Mouse (Mus musculus) olfactory bulb, adult 2 months (tissue): Measurements from ENCODE around the gene Sez6l. TPM values are rescaled to one million over a fixed set of nuclear protein-coding genes. Genes with fewer than 3 reads are reported as not detected.

ENCODE experiments used
- H3K27ac ChIP-seq: fragments of 200-500 bp; 2 replicates; pipeline ENCODE4 v1.5.1; 2012; ENCODE audit warnings: low read depth, low read length; ENCODE audit not compliant: insufficient read depth
- H3K4me1 ChIP-seq: fragments of 200-500 bp; 2 replicates; pipeline ENCODE4 v1.6.1; 2012; ENCODE audit warnings: low read length; ENCODE audit not compliant: control insufficient read depth, insufficient read depth
- H3K4me3 ChIP-seq: fragments of 200-500 bp; 2 replicates; pipeline ENCODE4 v1.5.1; 2012; ENCODE audit warnings: mild to moderate bottlenecking, low read depth, low read length, moderate library complexity; ENCODE audit not compliant: insufficient read depth
- CTCF ChIP-seq: fragments of 200-500 bp; IDR thresholded peaks from 2 replicates; pipeline ENCODE4 v1.5.1; 2012; ENCODE audit warnings: low read depth, mild to moderate bottlenecking, low read length, moderate library complexity; ENCODE audit not compliant: insufficient read depth
- POLR2A ChIP-seq: fragments of 200-500 bp; IDR thresholded peaks from 2 replicates; pipeline ENCODE4 v1.6.1; 2012; ENCODE audit warnings: mild to moderate bottlenecking, low read depth, low read length, moderate library complexity; ENCODE audit not compliant: insufficient read depth
- WGBS: fragments of 180-500 bp; shearing (Covaris S2); methylation state at CpG from one replicate; pipeline ENCODE4 v1.1.7; 2018; 5-methylcytosine and 5-hydroxymethylcytosine counted together
- polyA plus RNA-seq: library from polyadenylated mRNA; stranded (reverse); fragments of >200 nt; gene quantifications from 2 replicates; pipeline ENCODE4 v1.2.4, GENCODE M21; 2012; ENCODE audit warnings: low replicate concordance; ENCODE audit not compliant: missing spikeins, insufficient read depth, insufficient read length

The Sez6l gene
- polyA plus RNA-seq, 1 experiment = not detected

DNA sequence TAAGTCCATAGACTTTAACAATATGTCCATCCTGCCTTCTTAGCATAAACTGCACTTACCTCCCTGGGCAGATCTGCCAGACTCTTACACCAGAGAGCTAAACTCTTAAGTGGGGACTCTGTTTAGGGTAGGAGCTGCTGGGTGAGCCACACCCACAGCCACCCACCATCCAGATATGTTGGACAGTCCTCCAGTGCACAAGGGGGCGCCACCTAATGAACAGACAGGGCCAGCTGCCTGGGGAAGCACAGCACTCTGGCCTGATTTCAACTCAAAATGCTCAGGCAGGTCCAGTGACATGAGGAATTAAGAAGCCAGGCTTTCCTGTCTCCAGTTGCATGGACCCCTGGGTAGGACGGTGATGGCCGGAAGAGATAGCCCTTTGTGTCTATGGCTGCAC lies 60.5 kb downstream of the Sez6l start:
- Histone ChIP-seq H3K4me1 (peaks cover 53% of the 10 kb centered on the region), H3K4me3 (no peak overlapping the region), H3K27ac (no peak overlapping the region)
- TF ChIP-seq POLR2A (no peak), CTCF (peak; percentile 24; the same call in 1 of the 2 replicates)
- 96% methylated on average over 3 of the region's 3 CpGs for WGBS

DNA sequence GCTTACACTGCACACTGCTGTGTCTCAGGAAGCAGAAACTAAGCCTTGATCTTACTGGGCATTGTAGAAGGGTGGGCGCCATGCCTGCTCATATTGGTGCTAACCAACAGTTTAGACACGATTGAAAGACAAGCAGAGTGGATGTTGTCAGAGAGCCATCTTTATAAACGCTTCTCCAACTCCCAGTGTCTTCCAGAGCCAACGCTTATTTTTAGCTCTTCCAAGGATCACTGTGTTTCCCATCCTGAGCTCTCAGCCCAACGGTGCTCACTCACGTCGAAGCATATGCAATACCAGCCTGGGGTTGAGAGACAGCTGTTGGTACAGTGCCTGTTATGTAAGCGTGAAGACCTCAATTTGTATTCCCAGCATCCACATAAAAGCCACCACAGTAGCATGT lies 66.6 kb downstream of the Sez6l start:
- H3K4me3 ChIP-seq = no peak overlapping the region
- peaks cover 26% of the 10 kb centered on the region for H3K4me1 ChIP-seq
- TF ChIP-seq CTCF (no peak), POLR2A (no peak)
- peak overlapping the region; percentile 39 for H3K27ac ChIP-seq
- 32% methylated on average over 8 of the region's 8 CpGs for WGBS

DNA sequence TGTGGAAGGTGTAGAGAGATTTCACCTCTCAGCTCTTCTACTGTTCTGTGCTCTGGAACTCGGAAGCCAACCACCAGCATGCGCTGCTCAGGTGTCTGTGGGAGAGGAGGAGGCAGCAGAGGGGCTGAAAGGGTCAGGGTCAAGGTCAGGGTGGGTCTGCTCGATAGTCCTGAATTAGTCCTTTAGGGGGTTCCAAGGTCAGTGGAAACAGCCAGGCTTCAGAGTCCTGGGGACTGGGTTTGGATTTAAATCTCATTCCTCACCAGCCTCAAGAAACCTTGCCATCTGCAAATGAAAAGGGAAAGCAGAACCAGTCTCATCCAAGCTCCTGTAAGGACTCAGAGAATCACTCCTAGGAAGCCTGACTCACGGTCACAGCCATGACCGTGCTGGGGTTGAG lies 67.1 kb downstream of the Sez6l start:
- Histone ChIP-seq H3K27ac (peak overlapping the region; percentile 39), H3K4me1 (peaks cover 27% of the 10 kb centered on the region), H3K4me3 (no peak overlapping the region)
- TF ChIP-seq POLR2A = no peak
- WGBS = 65% methylated on average over 5 of the region's 5 CpGs

DNA sequence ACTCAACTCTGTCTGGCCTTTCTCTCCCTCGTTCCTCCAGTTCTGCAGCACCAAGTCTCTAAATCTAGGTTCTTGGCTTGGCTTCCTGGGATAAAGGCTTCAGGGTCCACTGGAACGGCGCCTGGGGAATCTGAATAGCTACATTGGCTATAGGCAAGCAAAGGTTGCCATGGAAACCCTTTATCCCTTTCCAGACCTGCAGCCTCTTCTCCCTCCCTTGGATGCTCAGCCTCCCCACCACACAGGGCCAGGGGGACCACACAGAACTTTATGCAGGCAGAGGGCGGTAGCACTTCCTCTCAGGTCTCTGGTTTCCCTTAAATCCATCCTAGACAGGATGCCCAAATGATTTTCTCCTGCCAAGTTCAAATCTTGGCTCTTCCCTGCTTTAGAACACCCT lies 71.4 kb downstream of the Sez6l start:
- Histone ChIP-seq H3K27ac (no peak overlapping the region), H3K4me3 (no peak overlapping the region), H3K4me1 (peaks cover 29% of the 10 kb centered on the region)
- WGBS = 40% methylated on average over 4 of the region's 4 CpGs
- no peak for TF ChIP-seq CTCF
- TF ChIP-seq POLR2A = no peak

DNA sequence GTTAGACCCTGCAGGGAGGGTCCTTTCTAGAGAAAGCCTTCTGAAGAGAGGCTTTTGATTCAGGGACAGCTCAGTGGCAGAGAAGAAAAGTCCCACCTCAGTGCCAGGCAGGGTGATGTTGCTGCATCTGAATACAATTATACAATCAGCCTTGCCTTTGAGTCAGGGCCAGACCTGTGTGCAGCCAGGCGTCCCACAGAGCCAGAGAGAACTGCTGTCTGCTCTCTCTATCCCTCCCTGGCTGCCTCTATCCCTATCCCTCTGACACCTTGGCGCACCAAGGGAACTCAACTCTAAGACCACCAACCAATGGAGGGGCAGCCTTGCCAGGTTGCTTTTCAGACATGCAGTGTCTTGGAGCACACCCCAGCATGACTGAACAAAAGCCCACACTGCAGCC lies 75.6 kb downstream of the Sez6l start:
- 52% methylated on average over 2 of the region's 2 CpGs for WGBS
- TF ChIP-seq CTCF (no peak), POLR2A (no peak)
- Histone ChIP-seq H3K4me1 (peaks cover 24% of the 10 kb centered on the region), H3K4me3 (no peak overlapping the region), H3K27ac (no peak overlapping the region)

DNA sequence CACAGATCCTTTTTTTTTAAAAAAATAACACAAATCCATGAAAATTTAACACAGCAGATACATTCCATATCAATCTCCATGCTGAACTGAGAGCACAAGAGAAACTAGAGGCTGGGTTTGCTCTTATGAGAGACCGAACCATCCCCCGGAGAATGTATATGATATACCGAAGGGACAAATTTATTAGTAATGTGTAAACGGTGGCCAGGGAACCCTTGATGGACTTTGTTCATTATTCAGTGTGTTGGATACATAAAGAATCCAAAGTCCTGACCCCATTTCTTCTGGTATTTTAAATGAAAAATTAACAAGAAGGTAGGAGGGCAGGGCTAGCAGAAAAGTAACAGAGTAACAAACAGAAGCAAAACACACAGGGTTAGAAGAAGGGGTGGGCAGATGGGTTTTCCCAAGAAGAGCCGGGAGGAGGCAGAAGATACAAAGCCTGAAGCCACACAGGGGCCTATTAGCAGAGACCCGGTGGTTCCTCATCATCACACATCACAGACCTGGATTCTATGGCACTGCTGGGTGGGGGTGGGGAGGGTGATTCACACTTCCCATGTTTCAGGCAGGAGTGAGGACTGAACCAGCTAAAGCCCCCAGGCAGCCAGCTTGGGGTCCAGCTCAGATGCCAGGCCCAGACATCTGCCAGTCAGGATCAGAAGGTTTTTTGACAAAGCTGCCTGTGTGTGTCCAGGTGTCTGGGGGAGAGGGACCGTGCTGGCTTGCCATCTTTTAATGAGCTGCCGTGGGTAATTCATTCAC lies 76.9 kb downstream of the Sez6l start:
- no peak overlapping the region for H3K4me3 ChIP-seq

DNA sequence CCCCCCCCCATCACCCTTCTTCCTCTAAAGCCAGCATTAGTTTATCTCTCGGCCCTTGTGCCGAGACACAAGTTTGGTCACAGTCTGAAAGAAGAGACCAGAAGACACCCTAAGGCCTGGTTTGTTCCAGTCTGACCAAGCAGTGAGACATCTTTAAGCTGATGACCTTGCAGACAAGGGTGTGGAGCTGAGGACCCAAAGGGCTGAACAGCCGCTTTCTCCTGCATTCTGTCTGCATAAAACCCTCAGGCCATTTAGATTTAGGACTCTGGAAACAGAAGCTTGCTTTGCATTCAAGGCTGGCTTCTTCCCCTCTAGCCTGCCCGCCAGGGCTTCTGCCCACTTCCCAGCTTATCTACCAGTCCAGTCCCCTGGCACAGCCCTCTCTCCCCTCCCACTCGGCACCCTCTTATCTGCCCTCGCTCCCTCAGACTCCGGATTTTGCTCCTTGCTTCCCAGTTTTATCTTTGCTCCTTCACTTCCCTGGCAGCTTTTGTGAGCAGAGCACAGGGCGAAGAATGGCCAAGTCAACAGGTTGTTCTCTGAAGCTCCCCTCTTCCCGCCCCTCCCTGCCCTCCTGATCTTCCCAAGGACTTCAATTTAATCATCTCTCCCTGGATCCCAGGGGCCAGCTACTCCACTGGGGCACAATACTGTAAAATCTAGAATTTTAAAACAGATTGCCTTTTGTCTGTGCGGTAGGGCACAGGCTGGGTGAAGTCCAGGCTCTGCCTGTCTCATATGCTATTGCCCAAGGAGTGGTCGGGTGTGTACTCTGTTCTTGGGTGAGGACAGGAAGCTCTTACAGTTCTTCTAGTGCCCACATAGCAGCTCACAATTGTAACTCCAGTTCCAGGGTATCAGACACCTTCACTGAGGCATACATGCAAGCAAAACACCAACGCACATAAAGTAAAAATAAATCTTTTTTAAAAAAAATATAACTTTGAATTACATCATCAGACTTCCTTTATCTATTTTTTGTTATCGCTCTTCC lies 77.8 kb downstream of the Sez6l start:
- H3K4me3 ChIP-seq = no peak overlapping the region
- 79% methylated on average over 13 of the region's 13 CpGs for WGBS
- TF ChIP-seq POLR2A = no peak
- TF ChIP-seq CTCF = no peak
- H3K4me1 ChIP-seq = peaks cover 24% of the 10 kb centered on the region
- no peak overlapping the region for H3K27ac ChIP-seq

More for the DNA sequence above, 76.9 kb downstream of the Sez6l start:
- no peak overlapping the region for H3K27ac ChIP-seq
- peaks cover 19% of the 10 kb centered on the region for H3K4me1 ChIP-seq
- WGBS = 55% methylated on average over 8 of the region's 8 CpGs
- TF ChIP-seq POLR2A (no peak), CTCF (no peak)

DNA sequence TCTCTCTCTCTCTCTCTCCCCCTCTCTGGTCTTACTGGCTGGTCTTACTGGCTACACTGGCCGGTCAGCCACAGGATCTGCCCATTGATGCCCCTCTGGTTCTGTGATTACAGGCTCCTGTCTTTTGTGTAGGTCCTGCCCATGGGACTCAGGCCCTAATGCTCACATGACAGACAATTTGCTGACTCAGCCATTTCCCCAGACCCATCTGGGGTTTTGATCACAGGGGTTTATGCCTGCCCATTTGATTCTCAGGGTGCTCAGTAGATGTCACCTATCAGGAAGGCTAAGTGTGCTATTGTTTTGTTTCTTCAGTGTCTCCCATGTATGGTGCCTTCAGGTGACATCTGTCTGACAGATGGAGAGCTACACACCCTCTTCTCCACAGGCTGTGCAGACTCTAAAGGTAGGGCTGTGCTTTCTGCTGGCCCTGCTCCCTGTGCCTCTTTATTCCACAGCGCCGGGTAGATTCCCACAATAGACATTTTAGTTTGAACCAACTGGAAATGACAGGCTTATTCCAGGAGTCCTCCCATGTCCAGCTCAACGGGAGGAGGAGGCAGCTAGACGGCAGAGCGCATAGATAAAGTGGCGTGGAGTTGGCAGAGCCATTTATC lies 80.1 kb downstream of the Sez6l start:
- TF ChIP-seq POLR2A (no peak), CTCF (no peak)
- 68% methylated on average over 7 of the region's 7 CpGs for WGBS
- no peak overlapping the region for H3K4me3 ChIP-seq
- peaks cover 36% of the 10 kb centered on the region for H3K4me1 ChIP-seq
- no peak overlapping the region for H3K27ac ChIP-seq
